Mouse (Mus musculus) kidney, embryonic 16.5 days (tissue): ENCODE measurements around the gene Slc16a2. TPM values are rescaled to one million over a fixed set of nuclear protein-coding genes. Genes with fewer than 3 reads are reported as not detected.

ENCODE experiments used
- ATAC-seq: fragments of 200-750 bp; cut with Nextera tagmentation; 2 replicates; pipeline ENCODE4 v1.8.0; 2017; ENCODE audit warnings: moderate TSS enrichment; ENCODE audit not compliant: low FRiP score, low TSS enrichment
- H3K27ac ChIP-seq: fragments of 300-500 bp; sonication (generic); 2 replicates; pipeline ENCODE4 v1.5.1; 2014; ENCODE audit warnings: low read length
- H3K27me3 ChIP-seq: fragments of 300-500 bp; sonication (generic); 2 replicates; pipeline ENCODE4 v1.6.1; 2014; ENCODE audit warnings: low read length, control low read depth, mixed read lengths; ENCODE audit not compliant: insufficient read depth
- H3K36me3 ChIP-seq: fragments of 300-500 bp; sonication (generic); 2 replicates; pipeline ENCODE4 v1.6.1; 2014; ENCODE audit warnings: low read length, control low read depth, mixed read lengths; ENCODE audit not compliant: insufficient read depth
- H3K4me1 ChIP-seq: fragments of 300-500 bp; sonication (generic); 2 replicates; pipeline ENCODE4 v1.6.1; 2014; ENCODE audit warnings: low read length, control low read depth, mixed read lengths; ENCODE audit not compliant: insufficient read depth
- H3K4me2 ChIP-seq: fragments of 300-500 bp; sonication (generic); replicated peaks from 2 replicates; pipeline ENCODE4 v1.6.1; 2014; ENCODE audit warnings: low read depth, low read length
- H3K4me3 ChIP-seq: fragments of 300-500 bp; sonication (generic); 2 replicates; pipeline ENCODE4 v1.5.1; 2014; ENCODE audit warnings: mild to moderate bottlenecking, low read length
- H3K9ac ChIP-seq: fragments of 300-500 bp; sonication (generic); replicated peaks from 2 replicates; pipeline ENCODE4 v1.6.1; 2014; ENCODE audit warnings: low read length
- H3K9me3 ChIP-seq: fragments of 300-500 bp; sonication (generic); 2 replicates; pipeline ENCODE4 v1.6.1; 2016; ENCODE audit warnings: low read length, control low read depth
- WGBS: fragments of 180-500 bp; shearing (Covaris S2); extraction: QIAGEN DNeasy Blood & Tissue Kit; methylation state at CpG from one replicate; pipeline ENCODE4 v1.1.7; 2014; 5-methylcytosine and 5-hydroxymethylcytosine counted together
- polyA plus RNA-seq: library from polyadenylated mRNA; unstranded; fragments of >200 nt; fragmentation: Nextera tagmentation; extraction: Ambion mirVana; gene quantifications from 2 replicates; pipeline ENCODE4 v1.2.1, GENCODE M21; 2015

Slc16a2 gene
- polyA plus RNA-seq, 1 experiment from 2014 or later, result 12.8 TPM

GRCm38 (mm10) chrX:103742057-103742315 is 79.8 kb downstream of the Slc16a2 start:
- H3K27ac ChIP-seq, result peak overlapping the region; percentile 20; the same call in 1 of the 2 replicates
- H3K27me3 ChIP-seq, result peaks cover 51% of the 10 kb centered on the region

GRCm38 (mm10) chrX:103741215-103742056 is 80.3 kb downstream of the Slc16a2 start:
- no peaks in the 10 kb centered on the region for H3K9me3 ChIP-seq
- no peaks in the 10 kb centered on the region for H3K36me3 ChIP-seq
- no peak overlapping the region for H3K4me3 ChIP-seq
- peaks cover 49% of the 10 kb centered on the region for H3K27me3 ChIP-seq
- H3K9ac ChIP-seq, result no peak overlapping the region
- no peak overlapping the region for H3K4me2 ChIP-seq
- H3K4me1 ChIP-seq, result no peaks in the 10 kb centered on the region; the same call in 1 of the 2 replicates
- 0 out of 2 replicates have a peak, but pooled peaks have one; percentile 49 for ATAC-seq
- WGBS, result 52% methylated on average over 10 of the region's 13 CpGs
- H3K27ac ChIP-seq, result peak overlapping the region; percentile 20; the same call in 1 of the 2 replicates

More at GRCm38 (mm10) chrX:103742057-103742315, 79.8 kb downstream of the Slc16a2 start:
- Histone ChIP-seq H3K9ac (no peak overlapping the region), H3K36me3 (no peaks in the 10 kb centered on the region), H3K4me3 (no peak overlapping the region), H3K4me2 (no peak overlapping the region), H3K4me1 (no peaks in the 10 kb centered on the region; the same call in 1 of the 2 replicates), H3K9me3 (no peaks in the 10 kb centered on the region)
- no peak for ATAC-seq
- WGBS, result 56% methylated on average over 2 of the region's 2 CpGs

DNA sequence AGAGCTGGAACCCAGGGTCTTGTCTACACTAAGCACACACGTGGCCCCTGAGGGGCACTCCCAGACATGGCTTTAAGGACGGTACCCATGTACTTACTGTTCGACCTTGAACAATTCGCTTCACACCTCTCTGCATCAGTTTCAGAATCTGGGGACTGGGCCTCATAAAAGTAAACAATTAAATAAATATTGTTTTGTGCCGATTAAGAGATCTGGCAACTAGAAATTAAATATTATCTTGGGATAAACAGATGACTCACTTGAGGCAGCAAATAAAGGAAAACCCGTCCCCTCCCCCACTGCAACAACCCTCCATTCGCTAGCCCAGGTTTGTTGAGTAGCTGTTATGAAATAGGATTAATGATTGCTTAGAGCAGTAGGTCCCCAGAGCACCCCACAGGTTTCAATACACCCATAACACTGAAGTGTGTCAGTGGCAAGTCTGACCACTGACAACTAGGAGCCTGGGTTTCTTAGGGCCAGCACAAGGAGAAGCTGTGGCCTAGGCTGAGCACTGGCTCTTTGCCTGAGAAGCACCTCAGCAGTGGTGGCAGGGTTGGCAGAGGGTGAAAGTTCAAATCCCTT is 87.7 kb downstream of the Slc16a2 start:
- Histone ChIP-seq H3K9me3 (no peaks in the 10 kb centered on the region), H3K27me3 (peaks cover 50% of the 10 kb centered on the region), H3K4me3 (no peak overlapping the region), H3K9ac (no peak overlapping the region), H3K36me3 (no peaks in the 10 kb centered on the region), H3K4me2 (no peak overlapping the region), H3K4me1 (no peaks in the 10 kb centered on the region), H3K27ac (no peak overlapping the region)
- ATAC-seq, result no peak
- 74% methylated on average over 7 of the region's 7 CpGs for WGBS

DNA sequence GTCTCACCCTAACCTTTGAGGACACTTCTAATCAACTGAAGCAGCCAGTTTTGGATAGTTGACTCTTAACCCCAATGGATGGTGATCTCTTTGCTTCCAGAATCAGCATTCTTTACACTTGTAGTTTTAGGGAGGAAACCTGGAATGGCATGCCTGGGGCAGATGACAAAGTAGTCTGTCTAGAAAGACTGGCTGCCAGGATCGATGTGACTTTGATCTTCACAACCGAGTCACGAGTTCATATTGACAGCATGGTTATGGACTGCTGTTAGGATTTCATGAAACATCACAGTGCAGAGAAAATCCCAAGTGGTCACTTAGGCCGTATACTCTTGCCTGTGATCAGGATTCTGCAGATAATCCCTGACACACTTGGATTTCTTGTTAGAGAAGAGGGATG is 88.7 kb downstream of the Slc16a2 start:
- 81% methylated on average over 4 of the region's 4 CpGs for WGBS
- Histone ChIP-seq H3K27me3 (peaks cover 52% of the 10 kb centered on the region), H3K9ac (no peak overlapping the region), H3K36me3 (no peaks in the 10 kb centered on the region), H3K27ac (no peak overlapping the region), H3K9me3 (no peaks in the 10 kb centered on the region), H3K4me1 (no peaks in the 10 kb centered on the region), H3K4me3 (no peak overlapping the region), H3K4me2 (no peak overlapping the region)
- no peak for ATAC-seq

DNA sequence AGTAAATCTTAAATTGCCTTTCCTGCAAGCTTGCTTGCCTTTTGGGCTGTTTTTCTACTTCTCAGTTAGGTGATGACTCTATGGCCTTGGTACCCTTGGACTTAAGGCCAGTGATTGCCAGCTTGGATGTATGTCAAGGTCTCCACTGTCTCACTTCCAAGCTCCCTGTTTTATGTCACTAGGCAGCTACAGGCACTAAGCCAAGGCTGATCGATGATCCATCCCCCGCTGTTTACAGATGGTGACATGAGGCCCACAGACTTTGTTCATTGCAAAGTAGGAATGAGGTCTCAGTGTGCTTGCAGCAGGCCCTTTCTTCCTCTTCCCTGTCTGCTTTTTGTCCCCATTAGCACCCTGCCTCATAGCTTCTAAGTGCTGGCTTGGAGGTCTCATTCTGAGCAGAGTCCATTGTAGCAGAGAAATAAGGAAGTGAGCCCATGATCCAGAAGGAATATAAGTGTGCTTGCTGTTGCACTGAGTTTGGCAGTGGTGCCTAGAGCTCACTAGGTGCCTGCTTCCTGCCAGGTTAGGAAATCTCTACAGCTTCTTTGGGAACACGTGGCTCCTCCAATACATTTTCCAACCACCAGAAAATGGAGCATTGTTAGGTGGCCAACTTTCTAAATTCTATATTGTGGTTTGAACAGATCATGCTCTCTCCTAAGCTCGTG is 89.6 kb downstream of the Slc16a2 start:
- no peak overlapping the region for H3K9ac ChIP-seq
- H3K4me2 ChIP-seq, result no peak overlapping the region
- 73% methylated on average over 4 of the region's 4 CpGs for WGBS
- no peaks in the 10 kb centered on the region for H3K9me3 ChIP-seq
- no peak for ATAC-seq
- no peaks in the 10 kb centered on the region for H3K36me3 ChIP-seq
- H3K27ac ChIP-seq, result no peak overlapping the region
- peaks cover 48% of the 10 kb centered on the region; the same call in 1 of the 2 replicates for H3K27me3 ChIP-seq
- H3K4me3 ChIP-seq, result no peak overlapping the region
- no peaks in the 10 kb centered on the region for H3K4me1 ChIP-seq

GRCm38 (mm10) chrX:103722437-103722836 is 99.3 kb downstream of the Slc16a2 start:
- Histone ChIP-seq H3K36me3 (no peaks in the 10 kb centered on the region), H3K9ac (no peak overlapping the region), H3K27me3 (peaks cover 33% of the 10 kb centered on the region), H3K4me2 (no peak overlapping the region), H3K4me3 (no peak overlapping the region), H3K4me1 (no peaks in the 10 kb centered on the region), H3K27ac (no peak overlapping the region), H3K9me3 (no peaks in the 10 kb centered on the region)
- ATAC-seq, result no peak
- 79% methylated on average over 2 of the region's 2 CpGs for WGBS

DNA sequence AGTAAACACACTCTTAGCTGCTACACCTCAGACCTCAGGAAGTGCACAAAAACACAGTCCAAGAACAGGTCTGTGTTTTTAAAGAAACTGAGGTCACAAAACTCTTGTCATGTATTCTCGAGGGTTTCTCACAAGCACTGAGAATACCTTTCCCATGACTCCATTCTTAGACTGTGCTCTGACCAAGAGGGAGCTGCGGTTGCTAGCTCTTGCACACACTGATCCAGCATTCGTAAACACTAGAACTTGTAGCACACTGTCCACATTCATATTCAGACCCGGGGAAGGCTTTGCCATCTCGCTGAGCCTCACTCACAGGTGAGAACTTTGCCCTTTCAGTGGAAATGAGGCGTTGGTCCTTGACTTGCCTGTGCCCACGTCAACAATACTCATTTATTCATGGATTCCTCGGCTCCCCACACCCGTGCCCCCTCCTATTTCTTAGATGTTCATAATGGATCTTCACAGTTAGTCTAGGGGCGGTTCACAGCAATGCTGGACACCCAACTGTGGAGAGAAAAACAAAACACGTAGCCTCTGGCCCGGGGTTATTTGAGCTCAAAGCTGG is 102.1 kb downstream of the Slc16a2 start:
- no peaks in the 10 kb centered on the region for H3K36me3 ChIP-seq
- H3K9ac ChIP-seq, result no peak overlapping the region
- H3K4me1 ChIP-seq, result no peaks in the 10 kb centered on the region
- 0 out of 2 replicates have a peak, but pooled peaks have one; percentile 9 for ATAC-seq
- H3K4me2 ChIP-seq, result no peak overlapping the region
- no peak overlapping the region for H3K27ac ChIP-seq
- H3K4me3 ChIP-seq, result no peak overlapping the region
- H3K9me3 ChIP-seq, result no peaks in the 10 kb centered on the region
- 60% methylated on average over 12 of the region's 12 CpGs for WGBS
- peaks cover 21% of the 10 kb centered on the region for H3K27me3 ChIP-seq

DNA sequence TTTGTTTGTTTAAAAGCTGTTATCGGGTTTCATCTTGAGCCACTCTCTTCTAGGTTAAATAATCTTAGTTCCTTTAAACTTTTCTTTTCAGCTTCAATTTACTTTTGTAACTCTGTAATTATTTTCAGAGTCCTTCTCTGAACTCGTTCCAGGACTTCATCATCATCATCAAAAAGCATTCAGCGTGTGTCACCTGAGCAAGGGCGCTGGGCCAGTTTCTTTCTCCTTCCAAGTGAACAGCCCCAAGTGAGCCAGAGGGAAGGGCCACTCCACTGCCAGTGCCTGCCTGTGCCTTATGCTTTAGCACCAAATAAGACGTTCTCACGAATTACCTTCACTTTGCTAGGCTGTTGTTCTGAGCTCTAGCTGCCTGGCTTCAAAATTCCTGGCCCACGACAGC is 108.9 kb downstream of the Slc16a2 start:
- Histone ChIP-seq H3K4me3 (no peak overlapping the region), H3K27ac (no peak overlapping the region), H3K4me2 (no peak overlapping the region), H3K36me3 (no peaks in the 10 kb centered on the region), H3K9ac (no peak overlapping the region), H3K4me1 (no peaks in the 10 kb centered on the region), H3K27me3 (peaks cover 28% of the 10 kb centered on the region), H3K9me3 (no peaks in the 10 kb centered on the region)
- ATAC-seq, result no peak
- 65% methylated on average over 7 of the region's 7 CpGs for WGBS

- 68% methylated on average over 2 of the region's 2 CpGs for WGBS
- H3K4me3 ChIP-seq, result no peak overlapping the region
- no peaks in the 10 kb centered on the region for H3K9me3 ChIP-seq
- no peak overlapping the region for H3K9ac ChIP-seq
- no peak overlapping the region for H3K4me2 ChIP-seq
- H3K4me1 ChIP-seq, result no peaks in the 10 kb centered on the region
- no peaks in the 10 kb centered on the region for H3K36me3 ChIP-seq
- H3K27me3 ChIP-seq, result peaks cover 42% of the 10 kb centered on the region
- ATAC-seq, result no peak
- no peak overlapping the region for H3K27ac ChIP-seq
Observed at GRCm38 (mm10) chrX:103709671-103710070, 112.1 kb downstream of the Slc16a2 start.
